Mouse (Mus musculus): ENCODE data around the gene Snrnp27. TPM values are rescaled to one million over a fixed set of nuclear protein-coding genes. Genes with fewer than 3 reads are reported as not detected.

Gene Snrnp27
- polyA plus RNA-seq, 1 experiment from 2014 or later, result 109 TPM

DNA sequence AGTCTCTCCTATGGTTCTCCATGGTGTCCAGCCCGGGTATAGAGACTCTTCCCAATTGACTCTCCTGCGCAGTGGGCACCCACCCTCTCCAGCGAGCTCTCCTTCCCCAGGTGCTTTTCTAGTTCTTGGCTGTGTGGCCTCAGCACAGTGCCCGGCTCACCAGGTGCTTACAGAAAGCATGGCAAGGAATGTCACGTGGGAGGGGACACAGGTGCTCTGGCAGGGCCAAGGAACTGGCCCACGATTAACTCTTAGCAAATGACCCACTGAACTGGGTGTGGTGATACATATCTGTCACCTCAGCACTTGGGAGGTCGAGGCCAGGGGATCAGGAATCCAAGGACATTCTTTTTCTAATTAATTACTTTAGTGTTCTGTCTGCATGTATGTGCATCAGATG lies 38.2 kb downstream of the Snrnp27 start:
- H3K9ac ChIP-seq (ENCODE audit: low read length), result no peak overlapping the region
- no peak for DNase-seq (ENCODE audit: low spot score)
- no peaks in the 10 kb centered on the region for H3K9me3 ChIP-seq (replicated peaks; ENCODE audit: control insufficient read depth, low read length)
- no peak overlapping the region for H3K4me2 ChIP-seq (ENCODE audit: low read length)
- H3K4me3 ChIP-seq (ENCODE audit: low read depth, low read length), result no peak overlapping the region
- WGBS, result 80% methylated on average over 7 of the region's 7 CpGs
- ATAC-seq, result no peak
- H3K27me3 ChIP-seq (replicated peaks; ENCODE audit: control insufficient read depth, insufficient read depth, low read length), result no peaks in the 10 kb centered on the region
- H3K4me1 ChIP-seq (ENCODE audit: control insufficient read depth, insufficient read depth, low read length), result no peaks in the 10 kb centered on the region
- H3K27ac ChIP-seq (ENCODE audit: low read depth, low read length), result no peak overlapping the region
- peaks cover 31% of the 10 kb centered on the region for H3K36me3 ChIP-seq (ENCODE audit: control insufficient read depth, insufficient read depth, low read length)

DNA sequence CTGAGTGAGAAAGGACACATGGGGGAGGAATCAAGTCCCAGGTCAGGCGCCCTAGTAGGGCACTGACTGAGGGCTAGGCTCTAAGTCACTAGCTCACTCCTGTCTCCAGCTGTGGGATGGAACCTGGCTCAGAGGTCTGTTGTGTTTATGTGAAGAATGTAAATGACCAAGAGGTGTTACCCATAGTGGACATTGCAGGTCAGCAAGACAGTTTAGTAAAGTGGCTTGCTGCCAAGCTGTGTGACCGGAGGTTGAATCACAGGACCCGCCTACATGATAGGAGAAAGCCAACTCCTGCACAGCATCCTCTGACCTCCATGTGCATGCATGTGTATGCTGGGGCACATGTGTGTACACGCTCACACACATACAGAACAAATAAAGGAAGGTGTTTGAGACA lies 38.8 kb downstream of the Snrnp27 start:
- Histone ChIP-seq H3K9ac (ENCODE audit: low read length) (no peak overlapping the region), H3K36me3 (ENCODE audit: control insufficient read depth, insufficient read depth, low read length) (peaks cover 25% of the 10 kb centered on the region), H3K4me3 (ENCODE audit: low read depth, low read length) (no peak overlapping the region), H3K27ac (ENCODE audit: low read depth, low read length) (no peak overlapping the region), H3K27me3 (replicated peaks; ENCODE audit: control insufficient read depth, insufficient read depth, low read length) (no peaks in the 10 kb centered on the region), H3K9me3 (replicated peaks; ENCODE audit: control insufficient read depth, low read length) (no peaks in the 10 kb centered on the region), H3K4me2 (ENCODE audit: low read length) (no peak overlapping the region), H3K4me1 (ENCODE audit: control insufficient read depth, insufficient read depth, low read length) (no peaks in the 10 kb centered on the region)
- DNase-seq (ENCODE audit: low spot score), result no peak
- ATAC-seq, result no peak
- 82% methylated on average over 4 of the region's 4 CpGs for WGBS

DNA sequence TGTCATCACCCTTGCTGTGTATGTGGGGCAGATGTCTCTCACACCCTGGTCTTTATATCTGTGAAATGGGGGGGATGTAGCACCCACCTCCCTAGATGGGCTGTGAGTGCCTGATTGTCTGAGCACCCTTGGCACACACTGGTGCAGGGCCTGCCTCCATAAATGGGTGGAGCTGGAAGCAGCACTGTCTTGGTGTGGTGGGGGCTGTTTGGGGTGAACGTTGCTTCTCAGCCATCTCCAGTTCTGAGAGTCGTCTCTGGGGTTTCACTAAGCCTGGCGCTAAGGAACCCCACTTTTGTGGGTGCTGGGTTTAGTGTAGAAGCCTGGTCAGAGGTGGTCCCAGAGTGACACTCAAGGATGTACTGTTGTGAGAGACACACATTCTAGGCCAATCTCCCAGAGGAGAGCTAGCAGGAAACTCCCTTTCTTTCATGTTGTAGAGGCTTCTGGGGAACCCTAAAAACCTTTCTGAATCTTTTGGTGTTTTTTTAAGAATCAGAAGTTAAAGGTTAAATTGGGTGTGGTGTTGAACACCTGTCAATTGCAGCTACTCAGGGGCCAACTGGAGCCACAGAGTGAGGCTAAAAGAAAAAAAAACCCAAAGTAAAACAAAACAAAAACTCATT lies 39.4 kb downstream of the Snrnp27 start:
- ATAC-seq, result no peak
- Histone ChIP-seq H3K4me3 (ENCODE audit: low read depth, low read length) (no peak overlapping the region), H3K36me3 (ENCODE audit: control insufficient read depth, insufficient read depth, low read length) (peaks cover 19% of the 10 kb centered on the region), H3K9ac (ENCODE audit: low read length) (no peak overlapping the region), H3K4me1 (ENCODE audit: control insufficient read depth, insufficient read depth, low read length) (no peaks in the 10 kb centered on the region), H3K27ac (ENCODE audit: low read depth, low read length) (no peak overlapping the region), H3K4me2 (ENCODE audit: low read length) (no peak overlapping the region), H3K27me3 (replicated peaks; ENCODE audit: control insufficient read depth, insufficient read depth, low read length) (no peaks in the 10 kb centered on the region), H3K9me3 (replicated peaks; ENCODE audit: control insufficient read depth, low read length) (no peaks in the 10 kb centered on the region)
- no peak for DNase-seq (ENCODE audit: low spot score)
- 84% methylated on average over 3 of the region's 3 CpGs for WGBS

DNA sequence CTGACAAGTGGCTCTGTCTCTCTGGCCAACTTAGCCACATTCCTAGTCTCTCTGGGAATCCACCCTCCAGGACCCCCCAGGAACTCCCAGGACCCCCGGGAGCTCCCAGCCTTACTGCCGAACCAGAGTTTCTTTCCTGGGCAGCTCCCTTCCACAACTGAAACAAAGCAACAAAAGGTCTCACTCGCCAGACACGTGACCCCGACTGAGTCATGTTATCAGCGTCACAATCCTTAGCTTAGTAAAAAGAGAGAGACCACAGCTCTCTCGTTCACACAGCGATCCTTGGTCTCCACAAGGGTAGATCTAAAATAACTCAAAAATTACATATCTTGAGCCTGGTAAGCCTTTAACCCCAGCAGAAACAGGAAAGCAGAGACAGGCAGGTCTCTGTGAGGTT lies 42.6 kb downstream of the Snrnp27 start:
- Histone ChIP-seq H3K9ac (ENCODE audit: low read length) (no peak overlapping the region), H3K9me3 (replicated peaks; ENCODE audit: control insufficient read depth, low read length) (no peaks in the 10 kb centered on the region), H3K4me1 (ENCODE audit: control insufficient read depth, insufficient read depth, low read length) (no peaks in the 10 kb centered on the region), H3K27ac (ENCODE audit: low read depth, low read length) (no peak overlapping the region), H3K27me3 (replicated peaks; ENCODE audit: control insufficient read depth, insufficient read depth, low read length) (no peaks in the 10 kb centered on the region), H3K4me2 (ENCODE audit: low read length) (no peak overlapping the region), H3K36me3 (ENCODE audit: control insufficient read depth, insufficient read depth, low read length) (no peaks in the 10 kb centered on the region), H3K4me3 (ENCODE audit: low read depth, low read length) (no peak overlapping the region)
- ATAC-seq (no peak), DNase-seq (ENCODE audit: low spot score) (no peak)
- 52% methylated on average over 8 of the region's 8 CpGs for WGBS

DNA sequence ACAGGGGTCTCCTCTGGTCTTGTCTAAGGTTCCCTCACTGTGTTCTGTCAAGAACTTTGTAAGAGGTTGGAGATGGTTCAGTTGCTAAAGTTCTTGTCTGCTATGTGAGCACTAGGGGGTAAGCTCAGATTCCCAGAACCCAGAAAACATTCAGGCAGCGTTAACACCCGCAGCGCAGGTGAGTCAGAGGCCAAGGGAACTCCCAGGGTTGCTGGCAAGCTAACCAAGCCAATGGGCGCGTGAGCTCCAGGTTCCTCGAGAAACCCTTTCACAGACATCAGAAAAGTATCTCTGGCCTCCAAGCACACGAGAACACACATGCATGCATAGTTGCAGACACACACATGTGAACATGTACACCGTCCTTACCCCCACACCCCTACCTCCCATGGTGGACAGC lies 43.5 kb downstream of the Snrnp27 start:
- Histone ChIP-seq H3K36me3 (ENCODE audit: control insufficient read depth, insufficient read depth, low read length) (no peaks in the 10 kb centered on the region), H3K27me3 (replicated peaks; ENCODE audit: control insufficient read depth, insufficient read depth, low read length) (no peaks in the 10 kb centered on the region), H3K4me1 (ENCODE audit: control insufficient read depth, insufficient read depth, low read length) (no peaks in the 10 kb centered on the region), H3K9me3 (replicated peaks; ENCODE audit: control insufficient read depth, low read length) (no peaks in the 10 kb centered on the region), H3K4me2 (ENCODE audit: low read length) (no peak overlapping the region), H3K4me3 (ENCODE audit: low read depth, low read length) (no peak overlapping the region), H3K27ac (ENCODE audit: low read depth, low read length) (no peak overlapping the region), H3K9ac (ENCODE audit: low read length) (no peak overlapping the region)
- ATAC-seq (no peak), DNase-seq (ENCODE audit: low spot score) (no peak)
- WGBS, result 95% methylated on average over 8 of the region's 8 CpGs

DNA sequence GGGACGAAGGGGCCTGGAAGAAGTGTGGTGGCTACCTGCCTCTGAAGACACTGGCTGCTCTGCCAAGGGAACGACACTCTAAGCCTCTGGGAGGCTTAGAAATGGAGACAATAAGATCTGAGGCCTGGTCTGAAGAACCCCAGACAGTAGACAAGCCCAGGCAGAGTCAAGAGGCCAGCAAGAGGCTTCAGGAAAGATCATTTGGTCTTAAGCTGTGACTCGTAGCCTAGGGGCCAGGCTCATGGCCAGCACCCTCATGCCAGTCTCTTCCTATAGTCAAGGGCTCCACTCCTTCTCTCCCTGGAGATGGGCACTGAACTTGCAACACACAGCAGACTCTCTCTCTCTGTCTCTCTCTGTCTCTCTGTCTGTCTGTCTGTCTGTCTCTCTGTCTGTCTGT lies 44.2 kb downstream of the Snrnp27 start:
- Histone ChIP-seq H3K27me3 (replicated peaks; ENCODE audit: control insufficient read depth, insufficient read depth, low read length) (no peaks in the 10 kb centered on the region), H3K4me2 (ENCODE audit: low read length) (no peak overlapping the region), H3K4me1 (ENCODE audit: control insufficient read depth, insufficient read depth, low read length) (no peaks in the 10 kb centered on the region), H3K36me3 (ENCODE audit: control insufficient read depth, insufficient read depth, low read length) (no peaks in the 10 kb centered on the region), H3K4me3 (ENCODE audit: low read depth, low read length) (no peak overlapping the region), H3K9me3 (replicated peaks; ENCODE audit: control insufficient read depth, low read length) (no peaks in the 10 kb centered on the region), H3K27ac (ENCODE audit: low read depth, low read length) (no peak overlapping the region), H3K9ac (ENCODE audit: low read length) (no peak overlapping the region)
- no peak for DNase-seq (ENCODE audit: low spot score)
- no peak for ATAC-seq
- WGBS, result 72% methylated on average over 3 of the region's 3 CpGs

DNA sequence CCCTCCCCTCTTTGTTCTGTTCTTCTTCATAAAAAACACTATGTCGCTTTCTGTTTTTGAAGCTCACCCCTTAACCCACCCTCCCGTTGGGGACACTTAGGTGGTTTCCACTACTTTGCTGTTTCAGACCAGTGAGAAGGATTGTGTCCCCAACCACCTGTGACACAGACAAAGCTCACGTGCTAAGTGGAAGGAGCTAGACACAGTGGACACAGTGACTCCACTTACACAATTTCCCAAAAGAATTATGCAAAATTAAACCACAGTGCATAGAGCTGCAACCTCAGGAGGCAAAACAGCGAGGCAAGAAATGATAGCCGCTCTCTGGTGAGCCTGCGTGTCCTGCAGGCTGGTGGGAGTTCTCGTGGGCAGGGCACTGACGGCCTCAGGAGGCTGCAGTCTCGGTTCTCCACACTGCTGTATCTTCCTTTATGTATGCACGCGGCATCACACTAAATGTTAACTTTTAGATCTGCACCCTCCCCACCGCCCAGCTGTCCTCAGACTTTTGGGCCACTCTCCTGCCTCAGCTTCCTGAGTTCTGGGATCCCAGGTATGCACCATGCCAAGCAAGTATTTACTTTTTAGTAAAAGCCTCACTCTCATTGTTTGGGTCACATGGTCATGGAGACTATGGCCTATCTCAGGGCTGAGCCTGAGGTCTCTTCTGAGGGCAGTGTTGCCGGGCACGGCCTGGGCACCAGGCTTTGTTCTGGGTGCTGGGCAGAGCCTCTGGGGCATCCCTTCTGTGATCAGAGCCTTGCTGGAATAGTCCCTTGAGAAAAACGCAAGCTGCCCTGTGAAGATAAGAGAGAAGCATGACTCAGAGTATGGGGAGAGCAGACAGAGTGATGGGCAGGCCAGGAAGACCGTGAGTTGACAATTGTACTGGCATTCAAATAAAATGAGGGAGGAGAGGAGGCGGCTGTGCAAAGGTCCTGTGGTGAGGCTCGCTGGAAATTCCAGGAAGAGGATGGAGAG lies 44.9 kb downstream of the Snrnp27 start:
- DNase-seq (ENCODE audit: low spot score), result no peak
- no peak for ATAC-seq

DNA sequence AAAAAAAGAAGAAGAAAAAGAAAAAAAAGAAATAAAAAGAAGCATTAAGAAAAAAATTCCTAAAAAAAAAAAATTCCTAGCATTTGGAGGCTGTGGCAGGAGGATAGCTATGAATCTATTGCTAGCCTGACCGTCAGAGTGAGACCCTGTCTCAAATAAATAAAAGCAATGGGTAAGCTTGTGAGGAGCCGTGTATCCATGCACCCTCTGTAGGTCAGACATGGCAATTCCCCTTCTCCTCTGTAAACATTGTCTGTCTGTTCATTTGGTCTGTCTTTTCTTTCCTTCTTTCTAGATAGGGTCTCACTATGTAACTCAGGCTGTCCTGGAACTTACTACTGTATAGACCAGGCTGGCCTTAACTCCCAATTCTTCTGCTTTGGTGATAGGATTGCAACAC lies 45.9 kb downstream of the Snrnp27 start:
- Histone ChIP-seq H3K4me2 (ENCODE audit: low read length) (no peak overlapping the region), H3K36me3 (ENCODE audit: control insufficient read depth, insufficient read depth, low read length) (no peaks in the 10 kb centered on the region), H3K9ac (ENCODE audit: low read length) (no peak overlapping the region), H3K4me1 (ENCODE audit: control insufficient read depth, insufficient read depth, low read length) (no peaks in the 10 kb centered on the region), H3K27me3 (replicated peaks; ENCODE audit: control insufficient read depth, insufficient read depth, low read length) (no peaks in the 10 kb centered on the region), H3K4me3 (ENCODE audit: low read depth, low read length) (no peak overlapping the region), H3K27ac (ENCODE audit: low read depth, low read length) (no peak overlapping the region), H3K9me3 (replicated peaks; ENCODE audit: control insufficient read depth, low read length) (no peaks in the 10 kb centered on the region)
- DNase-seq (ENCODE audit: low spot score) (peak; percentile 30), ATAC-seq (no peak)
- 18% methylated on average over 2 of the region's 2 CpGs for WGBS

More for the DNA sequence above, 44.9 kb downstream of the Snrnp27 start:
- 80% methylated on average over 18 of the region's 18 CpGs for WGBS
- Histone ChIP-seq H3K4me1 (ENCODE audit: control insufficient read depth, insufficient read depth, low read length) (no peaks in the 10 kb centered on the region), H3K9ac (ENCODE audit: low read length) (no peak overlapping the region), H3K9me3 (replicated peaks; ENCODE audit: control insufficient read depth, low read length) (no peaks in the 10 kb centered on the region), H3K36me3 (ENCODE audit: control insufficient read depth, insufficient read depth, low read length) (no peaks in the 10 kb centered on the region), H3K27ac (ENCODE audit: low read depth, low read length) (no peak overlapping the region), H3K4me3 (ENCODE audit: low read depth, low read length) (no peak overlapping the region), H3K27me3 (replicated peaks; ENCODE audit: control insufficient read depth, insufficient read depth, low read length) (no peaks in the 10 kb centered on the region), H3K4me2 (ENCODE audit: low read length) (no peak overlapping the region)

DNA sequence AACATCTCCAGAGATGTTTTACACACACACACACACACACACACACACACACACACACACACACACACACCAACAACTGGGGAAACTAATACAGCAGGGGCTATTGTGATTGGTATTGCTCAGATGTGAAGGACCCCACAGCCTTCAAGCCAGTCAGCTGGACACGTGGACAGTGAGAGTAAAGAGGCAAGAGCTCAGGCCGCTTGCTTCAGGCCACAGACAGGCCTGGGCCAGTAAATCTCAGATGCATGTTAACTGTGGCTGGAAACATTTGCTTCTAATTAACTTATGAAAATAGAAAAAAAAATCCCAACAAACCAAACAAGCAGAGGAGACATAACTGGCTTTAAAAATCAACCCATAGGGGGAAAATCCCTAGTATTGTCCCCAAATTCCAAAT lies 46.5 kb downstream of the Snrnp27 start:
- ATAC-seq, result no peak
- H3K4me2 ChIP-seq (ENCODE audit: low read length), result no peak overlapping the region
- H3K4me1 ChIP-seq (ENCODE audit: control insufficient read depth, insufficient read depth, low read length), result no peaks in the 10 kb centered on the region
- no peak overlapping the region for H3K9ac ChIP-seq (ENCODE audit: low read length)
- H3K36me3 ChIP-seq (ENCODE audit: control insufficient read depth, insufficient read depth, low read length), result no peaks in the 10 kb centered on the region
- no peak overlapping the region for H3K4me3 ChIP-seq (ENCODE audit: low read depth, low read length)
- WGBS, result 70% methylated on average over 2 of the region's 2 CpGs
- DNase-seq (ENCODE audit: low spot score), result no peak
- no peaks in the 10 kb centered on the region for H3K27me3 ChIP-seq (replicated peaks; ENCODE audit: control insufficient read depth, insufficient read depth, low read length)
- no peak overlapping the region for H3K27ac ChIP-seq (ENCODE audit: low read depth, low read length)
- no peaks in the 10 kb centered on the region for H3K9me3 ChIP-seq (replicated peaks; ENCODE audit: control insufficient read depth, low read length)

Data from forebrain, embryonic 14.5 days (tissue).